Mouse (Mus musculus) CH12.LX (cell line): ENCODE measurements around the gene Dph7. TPM values are rescaled to one million over a fixed set of nuclear protein-coding genes. Genes with fewer than 3 reads are reported as not detected.
A peak's percentile ranks its signal among the peaks of the same experiment; 100 is the strongest.

Experiments used
- DNase-seq: peaks from one replicate; pipeline ENCODE4 v3.0.0-alpha.2; 2013; ENCODE audit errors: extremely low read depth
- H3K27ac ChIP-seq: 2 replicates; pipeline ENCODE4 v1.5.1; 2012; ENCODE audit warnings: low read depth, mild to moderate bottlenecking, control low read depth, moderate library complexity; ENCODE audit not compliant: insufficient read depth
- H3K27me3 ChIP-seq: replicated peaks from 2 replicates; pipeline ENCODE3; 2012; ENCODE audit warnings: inconsistent platforms
- H3K36me3 ChIP-seq, 2 experiments: replicated peaks in 1 of 2; 2 replicates each; pipeline versions ENCODE3 to v1.6.1; 2012; ENCODE audit warnings: inconsistent platforms in 1 of 2, low read length in 1 of 2, mild to moderate bottlenecking in 1 of 2, mixed read lengths in 1 of 2, moderate library complexity in 1 of 2; ENCODE audit not compliant: control insufficient read depth in 1 of 2, insufficient read depth in 1 of 2
- H3K4me1 ChIP-seq, 2 experiments: 2 replicates each; pipeline ENCODE4 v1.6.1; 2012; ENCODE audit warnings: inconsistent platforms in 1 of 2, moderate library complexity in 1 of 2; ENCODE audit not compliant: insufficient read depth in 2 of 2, control insufficient read depth in 1 of 2
- H3K4me2 ChIP-seq: 2 replicates; pipeline ENCODE4 v1.6.1; 2012; ENCODE audit warnings: low read depth, mild to moderate bottlenecking, control low read depth; ENCODE audit not compliant: poor library complexity, insufficient read depth, severe bottlenecking
- H3K4me3 ChIP-seq, 3 experiments: fragments of 150-350 bp in 1 of 3; sonication (generic) in 1 of 3; replicated peaks in 1 of 3; 2 replicates each; pipeline versions ENCODE3 to v1.5.1; 2011 to 2012; ENCODE audit warnings: low read depth in 2 of 3, low read length in 2 of 3, mild to moderate bottlenecking in 2 of 3, moderate library complexity in 2 of 3, control low read depth in 1 of 3, improper control_type of control experiment in 1 of 3, inconsistent platforms in 1 of 3, mixed read lengths in 1 of 3; ENCODE audit not compliant: poor library complexity in 1 of 3
- H3K79me2 ChIP-seq: replicated peaks from 2 replicates; pipeline ENCODE4 v1.6.1; 2012; ENCODE audit warnings: mild to moderate bottlenecking, moderate library complexity; ENCODE audit not compliant: control insufficient read depth, poor library complexity, insufficient read depth, severe bottlenecking; ENCODE audit errors: extremely low read depth
- H3K9ac ChIP-seq: 2 replicates; pipeline ENCODE4 v1.6.1; 2012; ENCODE audit warnings: low read depth, mild to moderate bottlenecking, control low read depth, moderate library complexity; ENCODE audit not compliant: insufficient read depth
- H3K9me3 ChIP-seq: replicated peaks from 2 replicates; pipeline ENCODE3; 2012; ENCODE audit warnings: low read length, inconsistent platforms, mixed read lengths
- BHLHE40 ChIP-seq: IDR thresholded peaks from 2 replicates; pipeline ENCODE4 v1.6.1; 2011; ENCODE audit warnings: mild to moderate bottlenecking, low read depth, low read length, improper control_type of control experiment
- ELF1 ChIP-seq: IDR thresholded peaks from 2 replicates; pipeline ENCODE4 v1.6.1; 2014; ENCODE audit warnings: low read depth, mild to moderate bottlenecking, inconsistent platforms, low read length, improper control_type of control experiment
- ETS1 ChIP-seq: conservative IDR thresholded peaks from 2 replicates; pipeline ENCODE4 v1.6.1; 2012; ENCODE audit warnings: low read depth, mild to moderate bottlenecking, inconsistent platforms, low read length, improper control_type of control experiment, moderate library complexity
- MAX ChIP-seq: IDR thresholded peaks from 2 replicates; pipeline ENCODE4 v1.6.1; 2011; ENCODE audit warnings: low read length, improper control_type of control experiment
- MEF2A ChIP-seq: IDR thresholded peaks from 2 replicates; pipeline ENCODE4 v1.6.1; 2014; ENCODE audit warnings: low read depth, mild to moderate bottlenecking, inconsistent platforms, low read length, improper control_type of control experiment, borderline replicate concordance
- MXI1 ChIP-seq: IDR thresholded peaks from 2 replicates; pipeline ENCODE4 v1.6.1; 2011; ENCODE audit warnings: mild to moderate bottlenecking, low read depth, low read length, improper control_type of control experiment
- MYC ChIP-seq: IDR thresholded peaks from 2 replicates; pipeline ENCODE4 v1.6.1; 2011; ENCODE audit warnings: low read depth, mild to moderate bottlenecking, improper control_type of control experiment, low read length
- RCOR1 ChIP-seq: conservative IDR thresholded peaks from 2 replicates; pipeline ENCODE4 v1.6.1; 2012; ENCODE audit warnings: low read depth, mild to moderate bottlenecking, inconsistent platforms, low read length, improper control_type of control experiment
- TBP ChIP-seq: conservative IDR thresholded peaks from 2 replicates; pipeline ENCODE4 v1.6.1; 2011; ENCODE audit warnings: low read depth, low read length, improper control_type of control experiment
- USF1 ChIP-seq: IDR thresholded peaks from 2 replicates; pipeline ENCODE4 v1.6.1; 2014; ENCODE audit warnings: low read depth, mild to moderate bottlenecking, inconsistent platforms, low read length, improper control_type of control experiment
- USF2 ChIP-seq: conservative IDR thresholded peaks from 2 replicates; pipeline ENCODE4 v1.6.1; 2011; ENCODE audit warnings: low read depth, low read length, improper control_type of control experiment
- ZC3H11A ChIP-seq: IDR thresholded peaks from 2 replicates; pipeline ENCODE4 v1.6.1; 2012; ENCODE audit warnings: low read depth, mild to moderate bottlenecking, inconsistent platforms, low read length, improper control_type of control experiment
- ZKSCAN1 ChIP-seq: IDR thresholded peaks from 2 replicates; pipeline ENCODE4 v1.6.1; 2012; ENCODE audit warnings: low read depth, inconsistent platforms, low read length, improper control_type of control experiment, borderline replicate concordance
- dilution Hi-C: fragments of 300-500 bp; cut with MboI; formaldehyde crosslinking; loops from 2 replicates; pipeline ENCODE4 v1.14.3; 2020; ENCODE audit warnings: low sequenced_read_pairs; ENCODE audit not compliant: extremely low pct_unique_long_range_greater_than_20kb, extremely low pct_ligation_motif_present
- in situ Hi-C: fragments of 300-500 bp; cut with MboI; formaldehyde crosslinking; loops from 3 replicates; pipeline ENCODE4 v1.14.3; 2019; ENCODE audit warnings: low sequenced_read_pairs, low pct_ligation_motif_present, low pct_unique_long_range_greater_than_20kb, mixed read lengths
- polyA plus RNA-seq: library from polyadenylated mRNA; unstranded; fragments of >175 nt; gene quantifications from 2 replicates; pipeline ENCODE4 v1.2.1, GENCODE M21; 2012; ENCODE audit warnings: low read depth; ENCODE audit not compliant: insufficient read length
- total RNA-seq, 2 experiments: library from RNA; depleted of rRNA; stranded (reverse); fragments of 300-350 nt in 1 of 2; fragments of >200 nt in 1 of 2; gene quantifications; 2 replicates each; pipeline ENCODE4 v1.2.3; 2012 to 2014

The Dph7 gene
- total and polyA plus RNA-seq, 3 experiments, result 23.4 to 24.7 (median 24.6) TPM

GRCm38 (mm10) chr2:24912589-24912988 is 49.6 kb upstream of the Dph7 start:
- H3K79me2 ChIP-seq, result peaks cover 31% of the 10 kb centered on the region
- H3K9me3 ChIP-seq, result no peaks in the 10 kb centered on the region
- H3K9ac ChIP-seq, result no peak overlapping the region
- H3K4me3 ChIP-seq, result no peak overlapping the region
- H3K27me3 ChIP-seq, result no peaks in the 10 kb centered on the region
- peaks cover 0 to 25% of the 10 kb centered on the region in 2 experiments; a peak in 3 of 4 replicates for H3K4me1 ChIP-seq
- in situ Hi-C loops (no loop called here), dilution Hi-C loops (no loop called here)
- H3K4me2 ChIP-seq, result no peak overlapping the region
- DNase-seq, result no peak
- H3K27ac ChIP-seq, result no peak overlapping the region
- peaks cover 0 to 22% of the 10 kb centered on the region in 2 experiments for H3K36me3 ChIP-seq
- no peak for TF ChIP-seq ELF1
- TF ChIP-seq MEF2A, result no peak
- no peak for TF ChIP-seq MAX
- TF ChIP-seq USF2, result no peak
- no peak for TF ChIP-seq RCOR1
- TF ChIP-seq MXI1, result no peak

GRCm38 (mm10) chr2:24914762-24915161 is 47.4 kb upstream of the Dph7 start:
- Histone ChIP-seq H3K79me2 (peaks cover 42% of the 10 kb centered on the region), H3K36me3 (peaks cover 0 to 18% of the 10 kb centered on the region in 2 experiments), H3K27me3 (no peaks in the 10 kb centered on the region), H3K27ac (no peak overlapping the region), H3K4me2 (no peak overlapping the region), H3K4me1 (peaks cover 0 to 30% of the 10 kb centered on the region in 2 experiments; a peak in 3 of 4 replicates), H3K9me3 (no peaks in the 10 kb centered on the region), H3K4me3 (no peak overlapping the region), H3K9ac (no peak overlapping the region)
- in situ Hi-C loops, result no loop called here
- TF ChIP-seq ZC3H11A, result no peak
- TF ChIP-seq USF2, result no peak
- no peak for TF ChIP-seq ZKSCAN1
- TF ChIP-seq MYC, result no peak
- TF ChIP-seq BHLHE40, result no peak
- 0 out of 2 replicates have a peak, but pooled peaks have one; percentile 41 for TF ChIP-seq TBP
- no peak for TF ChIP-seq ETS1
- no peak for TF ChIP-seq USF1
- DNase-seq, result no peak
- dilution Hi-C loops, result no loop called here
